Mouse (Mus musculus) lung, postnatal 0 days (tissue): ENCODE measurements around the gene Rps6ka1.

Source experiments
- CTCF ChIP-seq: IDR thresholded peaks from 2 replicates; pipeline ENCODE4 v1.5.1; 2016; ENCODE audit warnings: antibody characterized with exemption, mild to moderate bottlenecking
- EP300 ChIP-seq: IDR thresholded peaks from 2 replicates; pipeline ENCODE4 v1.6.1; 2016; ENCODE audit warnings: antibody characterized with exemption, mild to moderate bottlenecking, control low read depth

- TF ChIP-seq CTCF: no peak
- TF ChIP-seq EP300: no peak
Observed at GRCm38 (mm10) chr4:133827887-133828794, 59.5 kb downstream of the Rps6ka1 start.
